Mouse (Mus musculus): ENCODE results near the gene Wsb2. TPM values are rescaled to one million over a fixed set of nuclear protein-coding genes. Genes with fewer than 3 reads are reported as not detected.

Wsb2 gene
- polyA plus RNA-seq, 1 experiment: 238 TPM

DNA sequence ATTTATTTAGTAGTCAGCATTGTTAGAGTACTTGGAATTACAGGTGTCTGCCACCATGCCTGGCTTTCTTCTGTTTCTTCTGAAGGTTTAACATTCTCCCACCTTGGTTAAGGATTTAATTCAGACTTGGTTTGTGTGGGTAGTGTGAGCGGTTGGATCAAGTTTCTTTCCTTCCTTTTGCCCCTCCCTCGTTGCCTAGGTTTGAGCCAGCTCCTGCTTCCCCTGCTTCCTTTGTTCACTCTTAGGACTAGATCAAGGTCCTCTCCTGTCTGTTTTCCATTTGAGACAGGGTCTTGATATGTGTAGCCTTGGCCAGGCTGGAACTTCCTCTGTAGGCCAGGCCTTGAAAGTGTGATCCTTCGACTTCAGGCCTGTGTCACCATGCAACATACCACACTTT lies 10.8 kb upstream of the Wsb2 start:
- DNase-seq: no peak
- H3K27ac ChIP-seq (ENCODE audit: insufficient read depth, low read length): no peak overlapping the region
- TF ChIP-seq POLR2A (IDR thresholded peaks at IDR 0.05; ENCODE audit: borderline replicate concordance, insufficient read depth, low read length) (no peak), CTCF (IDR thresholded peaks at IDR 0.05; ENCODE audit: borderline replicate concordance, insufficient read depth, low read depth, low read length) (no peak)
- no peaks in the 10 kb centered on the region for H3K27me3 ChIP-seq (ENCODE audit: control insufficient read depth, insufficient read depth, low read length)
- 69% methylated on average over 3 of the region's 3 CpGs for WGBS
- H3K4me3 ChIP-seq (replicated peaks; ENCODE audit: insufficient read depth, low read depth, low read length): no peak overlapping the region
- H3K4me1 ChIP-seq (ENCODE audit: control insufficient read depth, insufficient read depth, low read length): no peaks in the 10 kb centered on the region

DNA sequence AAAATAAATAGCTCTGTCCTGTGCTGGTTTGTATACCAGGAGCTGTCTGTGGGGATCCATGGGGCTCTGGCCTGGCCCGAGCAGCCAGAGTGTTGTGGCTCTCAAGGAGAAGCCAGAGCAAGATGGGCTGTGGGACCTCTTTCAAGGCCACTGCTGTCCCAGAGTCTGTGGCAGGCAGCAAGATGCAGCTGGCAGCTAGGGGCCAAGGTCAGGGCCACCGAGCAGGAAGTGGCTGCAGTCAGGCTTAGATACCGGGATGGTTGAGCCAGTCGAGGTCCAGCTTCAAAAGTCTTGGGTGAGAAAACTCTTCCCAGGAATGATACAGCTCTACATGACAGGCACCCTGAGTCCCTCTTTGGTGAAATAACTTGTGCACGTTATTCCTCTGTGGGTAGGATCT lies 10.1 kb upstream of the Wsb2 start:
- no peak for TF ChIP-seq POLR2A (IDR thresholded peaks at IDR 0.05; ENCODE audit: borderline replicate concordance, insufficient read depth, low read length)
- WGBS: 90% methylated on average over 5 of the region's 5 CpGs

DNA sequence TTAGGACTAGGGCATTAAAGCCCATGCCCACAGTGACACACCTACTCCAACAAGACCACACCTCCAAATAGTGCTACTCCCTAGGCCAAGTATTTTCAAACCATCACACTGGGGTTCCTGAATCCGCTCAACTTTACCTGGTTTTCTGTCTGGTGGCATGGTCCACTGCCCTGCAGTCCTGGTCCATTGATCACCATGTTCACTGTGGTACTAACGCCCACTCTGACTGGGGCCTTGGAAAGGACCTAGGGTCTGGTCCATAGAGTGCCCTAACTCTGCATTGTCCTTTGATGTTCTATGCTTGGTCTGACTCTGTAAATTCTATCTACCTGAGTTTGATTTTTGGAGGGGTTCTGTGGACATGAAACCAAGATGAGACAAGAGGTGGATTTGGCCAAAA lies 9.3 kb upstream of the Wsb2 start:
- Histone ChIP-seq H3K27ac (ENCODE audit: insufficient read depth, low read length) (no peak overlapping the region), H3K4me1 (ENCODE audit: control insufficient read depth, insufficient read depth, low read length) (no peaks in the 10 kb centered on the region), H3K27me3 (ENCODE audit: control insufficient read depth, insufficient read depth, low read length) (no peaks in the 10 kb centered on the region), H3K4me3 (replicated peaks; ENCODE audit: insufficient read depth, low read depth, low read length) (no peak overlapping the region)
- TF ChIP-seq CTCF (IDR thresholded peaks at IDR 0.05; ENCODE audit: borderline replicate concordance, insufficient read depth, low read depth, low read length) (no peak), POLR2A (IDR thresholded peaks at IDR 0.05; ENCODE audit: borderline replicate concordance, insufficient read depth, low read length) (no peak)
- WGBS: 92% methylated on average over 2 of the region's 2 CpGs
- DNase-seq: no peak

More for the DNA sequence above, 10.1 kb upstream of the Wsb2 start:
- Histone ChIP-seq H3K27me3 (ENCODE audit: control insufficient read depth, insufficient read depth, low read length) (no peaks in the 10 kb centered on the region), H3K4me1 (ENCODE audit: control insufficient read depth, insufficient read depth, low read length) (no peaks in the 10 kb centered on the region), H3K4me3 (replicated peaks; ENCODE audit: insufficient read depth, low read depth, low read length) (no peak overlapping the region), H3K27ac (ENCODE audit: insufficient read depth, low read length) (no peak overlapping the region)
- no peak for DNase-seq

DNA sequence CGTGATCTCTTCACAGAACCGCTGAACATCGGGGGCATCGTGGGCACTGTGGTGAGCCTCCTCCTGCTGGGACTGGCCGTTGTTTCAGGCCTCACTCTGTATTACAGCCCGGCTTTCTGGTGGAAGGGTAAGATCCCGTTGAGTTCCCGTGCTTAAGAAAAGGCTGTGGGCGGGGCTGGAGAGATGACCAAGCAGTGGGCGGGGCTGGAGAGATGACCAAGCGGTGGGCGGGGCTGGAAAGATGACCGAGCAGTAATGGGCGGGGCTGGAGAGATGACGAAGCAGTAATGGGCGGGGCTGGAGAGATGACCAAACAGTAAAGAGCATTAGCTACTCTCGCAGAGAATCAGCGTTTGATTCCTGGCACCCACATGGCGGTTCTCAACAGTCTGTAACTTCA lies 8.8 kb upstream of the Wsb2 start:
- WGBS: 32% methylated on average over 19 of the region's 19 CpGs
- DNase-seq: peak; percentile 48 to 53
- no peak for TF ChIP-seq POLR2A (IDR thresholded peaks at IDR 0.05; ENCODE audit: borderline replicate concordance, insufficient read depth, low read length)
- TF ChIP-seq CTCF (IDR thresholded peaks at IDR 0.05; ENCODE audit: borderline replicate concordance, insufficient read depth, low read depth, low read length): no peak
- no peak overlapping the region for H3K4me3 ChIP-seq (replicated peaks; ENCODE audit: insufficient read depth, low read depth, low read length)
- no peaks in the 10 kb centered on the region for H3K27me3 ChIP-seq (ENCODE audit: control insufficient read depth, insufficient read depth, low read length)
- no peak overlapping the region for H3K27ac ChIP-seq (ENCODE audit: insufficient read depth, low read length)
- no peaks in the 10 kb centered on the region for H3K4me1 ChIP-seq (ENCODE audit: control insufficient read depth, insufficient read depth, low read length)

DNA sequence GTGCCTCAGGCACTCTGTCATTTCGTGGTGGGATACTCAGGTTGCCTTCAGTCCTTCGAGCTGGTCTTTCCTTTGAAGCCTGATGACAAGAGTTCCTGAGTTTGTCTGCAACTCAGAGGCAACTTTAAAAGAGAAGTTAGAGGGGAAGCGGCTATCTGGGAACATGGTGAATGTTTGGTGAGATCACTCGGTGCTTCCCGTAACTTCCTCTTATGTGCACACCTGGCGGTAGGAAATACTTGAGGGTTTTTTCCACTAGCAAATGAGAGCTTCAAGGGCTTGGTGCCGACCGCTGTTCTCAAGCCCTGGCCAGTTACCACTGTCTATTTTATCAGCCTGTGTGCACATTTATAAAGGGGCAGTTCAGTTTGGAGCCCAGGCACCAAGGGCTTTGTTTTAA lies 3.0 kb upstream of the Wsb2 start:
- 79% methylated on average over 8 of the region's 8 CpGs for WGBS
- TF ChIP-seq POLR2A (IDR thresholded peaks at IDR 0.05; ENCODE audit: borderline replicate concordance, insufficient read depth, low read length) (no peak), CTCF (IDR thresholded peaks at IDR 0.05; ENCODE audit: borderline replicate concordance, insufficient read depth, low read depth, low read length) (no peak)
- Histone ChIP-seq H3K4me1 (ENCODE audit: control insufficient read depth, insufficient read depth, low read length) (peaks cover 6% of the 10 kb centered on the region; the same call in 1 of the 2 replicates), H3K4me3 (replicated peaks; ENCODE audit: insufficient read depth, low read depth, low read length) (no peak overlapping the region), H3K27me3 (ENCODE audit: control insufficient read depth, insufficient read depth, low read length) (0 out of 2 replicates have a peak, but pooled peaks cover 1% of the 10 kb centered on the region), H3K27ac (ENCODE audit: insufficient read depth, low read length) (no peak overlapping the region)
- DNase-seq: no peak

DNA sequence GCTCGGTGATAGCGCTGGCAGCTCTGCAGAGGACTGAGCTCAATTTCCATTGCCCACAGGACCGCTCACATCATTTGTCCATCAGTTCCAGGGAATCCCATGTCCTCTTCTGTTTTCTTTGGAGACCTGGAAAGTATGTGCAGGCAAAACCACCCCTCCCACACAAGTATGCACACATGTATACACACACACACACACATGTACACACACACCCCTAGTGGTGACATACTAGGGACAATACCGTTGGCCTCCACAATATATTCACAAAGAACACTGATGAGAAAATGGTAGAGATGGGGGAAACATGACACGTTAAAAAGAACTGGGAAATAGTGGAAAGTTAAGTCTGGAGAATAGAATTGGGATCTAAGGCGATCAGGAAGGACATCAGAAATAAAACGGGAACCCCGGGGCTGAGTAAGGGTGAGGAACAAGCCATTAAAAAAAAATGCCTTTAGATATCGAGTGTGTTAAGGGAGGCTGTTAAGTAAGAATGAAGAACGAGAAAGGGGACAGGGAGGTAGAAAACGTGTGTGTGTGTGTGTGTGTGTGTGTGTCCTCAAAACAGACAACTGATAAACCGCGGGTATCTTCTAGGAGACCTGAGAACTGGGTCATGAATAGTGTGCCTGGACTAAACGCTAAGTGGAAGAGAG lies 1.3 kb upstream of the Wsb2 start:
- peaks cover 12% of the 10 kb centered on the region for H3K4me1 ChIP-seq (ENCODE audit: control insufficient read depth, insufficient read depth, low read length)
- DNase-seq: no peak
- WGBS: 51% methylated on average over 14 of the region's 14 CpGs
- no peak overlapping the region for H3K4me3 ChIP-seq (replicated peaks; ENCODE audit: insufficient read depth, low read depth, low read length)
- peak overlapping the region; percentile 37; the same call in 1 of the 2 replicates for H3K27ac ChIP-seq (ENCODE audit: insufficient read depth, low read length)
- H3K27me3 ChIP-seq (ENCODE audit: control insufficient read depth, insufficient read depth, low read length): 0 out of 2 replicates have a peak, but pooled peaks cover 1% of the 10 kb centered on the region
- TF ChIP-seq CTCF (IDR thresholded peaks at IDR 0.05; ENCODE audit: borderline replicate concordance, insufficient read depth, low read depth, low read length) (no peak), POLR2A (IDR thresholded peaks at IDR 0.05; ENCODE audit: borderline replicate concordance, insufficient read depth, low read length) (no peak)

DNA sequence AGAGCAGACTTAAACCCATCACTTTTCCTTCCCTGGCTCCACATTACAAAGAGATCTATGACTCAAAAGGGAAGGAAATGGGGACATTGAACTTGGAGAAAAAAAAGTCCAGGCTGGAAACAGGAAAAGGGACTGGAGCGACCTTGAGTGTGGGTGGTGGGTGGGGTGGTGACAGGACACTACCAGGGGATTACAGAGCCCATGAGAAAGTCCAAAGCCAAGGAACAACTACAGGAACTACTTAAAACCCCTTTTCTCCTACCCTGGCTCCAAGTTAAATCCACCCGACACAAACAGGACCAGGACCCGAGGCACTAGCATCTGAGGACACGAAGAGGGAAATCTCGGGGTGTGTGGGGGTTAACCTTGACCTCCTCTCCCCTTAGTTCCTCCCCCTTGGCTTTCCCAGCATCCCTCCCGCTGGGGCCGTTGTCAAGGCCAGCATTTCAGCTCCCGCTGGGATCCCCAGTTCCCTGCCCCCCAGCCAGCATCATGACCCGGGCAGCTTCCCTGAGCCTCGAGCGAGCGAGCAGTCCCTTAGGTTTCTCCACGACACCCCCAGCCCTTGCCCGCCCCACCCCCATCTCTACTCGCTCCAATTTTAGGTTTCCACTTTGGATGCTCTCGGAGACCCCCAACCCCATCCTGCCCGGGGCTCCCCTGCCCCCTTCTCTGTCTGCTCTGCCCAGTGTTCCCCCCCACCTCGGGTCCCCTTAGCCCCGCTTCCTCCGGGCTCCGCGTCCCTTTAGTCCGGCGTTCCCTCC lies 557 bp upstream of the Wsb2 start:
- WGBS: 2% methylated on average over 23 of the region's 24 CpGs
- Histone ChIP-seq H3K27me3 (ENCODE audit: control insufficient read depth, insufficient read depth, low read length) (0 out of 2 replicates have a peak, but pooled peaks cover 1% of the 10 kb centered on the region), H3K4me3 (replicated peaks; ENCODE audit: insufficient read depth, low read depth, low read length) (peak overlapping the region; percentile 84), H3K27ac (ENCODE audit: insufficient read depth, low read length) (peak overlapping the region; percentile 37), H3K4me1 (ENCODE audit: control insufficient read depth, insufficient read depth, low read length) (peaks cover 19% of the 10 kb centered on the region)
- TF ChIP-seq CTCF (IDR thresholded peaks at IDR 0.05; ENCODE audit: borderline replicate concordance, insufficient read depth, low read depth, low read length) (no peak), POLR2A (IDR thresholded peaks at IDR 0.05; ENCODE audit: borderline replicate concordance, insufficient read depth, low read length) (0 out of 2 replicates have a peak, but pooled peaks have one; percentile 0)
- peak; percentile 55 to 60 for DNase-seq

Data from cerebellum, adult 2 months (tissue).